Mouse (Mus musculus) left cerebral cortex, postnatal 10 days (tissue): ENCODE data around the gene Fbn1. TPM values are rescaled to one million over a fixed set of nuclear protein-coding genes. Genes with fewer than 3 reads are reported as not detected.

Experiments used
- DNase-seq, 2 experiments: peaks; one replicate each; pipeline ENCODE4 v3.0.0; 2021 to 2022; ENCODE audit warnings: low spot score in 2 of 2, mixed read lengths in 1 of 2; ENCODE audit errors: extremely low spot score in 1 of 2
- intact Hi-C: fragments of 180-260 bp; cut with DNase I; formaldehyde crosslinking; loops from one replicate; pipeline ENCODE4 v1.15.1; 2025
- total RNA-seq, 2 experiments: library from RNA; stranded (reverse); gene quantifications; 2 replicates each; pipeline ENCODE4 v1.2.3; 2021

Gene Fbn1
- total RNA-seq, 2 experiments from 2014 or later = 9.5 to 9.7 TPM

DNA sequence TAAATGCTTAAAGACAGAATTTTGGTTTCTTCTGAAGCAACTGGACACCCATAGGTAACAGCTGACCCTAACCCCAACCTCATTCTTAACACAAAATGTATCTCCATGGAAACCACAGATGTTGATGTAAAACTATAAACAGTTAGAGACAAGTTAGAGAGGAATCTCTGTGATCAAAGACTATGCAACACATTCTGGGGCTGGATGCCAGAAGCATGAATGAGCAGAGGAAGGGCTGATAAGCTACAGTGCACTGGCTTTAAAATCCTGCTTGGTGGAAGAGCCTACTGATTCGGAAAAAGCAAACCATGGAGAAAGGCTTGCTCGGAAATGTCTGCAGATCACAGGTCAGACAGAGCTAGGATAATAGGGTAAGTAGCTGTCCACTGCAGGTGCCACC is 34.6 kb downstream of the Fbn1 start:
- intact Hi-C loops = no loop called here

GRCm38 (mm10) chr2:125471721-125472120 is 36.1 kb downstream of the Fbn1 start:
- no peak for DNase-seq
- intact Hi-C loops = no loop called here

More for the DNA sequence above, 34.6 kb downstream of the Fbn1 start:
- no peak for DNase-seq

DNA sequence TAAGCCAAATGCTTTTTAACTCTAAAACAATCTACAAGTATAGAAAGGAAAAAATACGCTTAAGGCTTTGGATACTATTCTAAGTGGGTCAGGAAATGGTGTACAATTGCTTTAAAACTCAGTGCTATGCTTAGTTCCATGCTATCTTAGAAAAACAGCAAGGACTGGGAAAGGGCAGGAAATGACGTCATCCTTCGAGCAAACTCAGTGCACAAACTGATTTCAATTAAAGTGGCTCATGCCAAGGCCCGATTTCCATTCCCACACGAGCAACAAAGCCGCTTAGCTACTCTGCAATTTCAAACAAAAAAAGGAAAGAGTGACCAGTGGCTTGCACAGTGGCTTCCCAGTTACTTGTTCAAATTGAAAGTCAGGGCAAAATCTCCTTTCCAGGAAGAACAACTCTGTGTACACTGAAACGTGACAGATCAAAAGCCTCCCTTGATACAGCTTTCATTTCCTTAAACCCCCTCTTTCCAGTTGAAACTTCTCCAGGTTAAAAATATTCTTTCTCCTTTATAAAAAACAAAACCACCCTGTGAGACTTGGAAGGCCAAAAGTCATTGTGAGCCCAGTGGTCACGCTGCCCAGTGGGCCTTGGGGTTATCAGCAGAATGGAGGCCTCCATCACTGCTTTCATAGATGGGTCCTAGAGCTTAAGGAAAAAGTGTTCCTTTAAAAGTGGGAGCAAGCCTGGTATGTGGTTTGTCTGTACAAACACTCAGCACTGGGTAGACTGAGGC is 37.1 kb downstream of the Fbn1 start:
- intact Hi-C loops = no loop called here

GRCm38 (mm10) chr2:125464036-125464435 is 43.8 kb downstream of the Fbn1 start:
- DNase-seq = no peak
- intact Hi-C loops = no loop called here

More for the DNA sequence above, 37.1 kb downstream of the Fbn1 start:
- DNase-seq = peak; percentile 20 to 47

- intact Hi-C loops = no loop called here
- DNase-seq = no peak
Measured at GRCm38 (mm10) chr2:125459087-125459486, 48.7 kb downstream of the Fbn1 start.

GRCm38 (mm10) chr2:125456059-125456789 is 51.6 kb downstream of the Fbn1 start:
- intact Hi-C loops = no loop called here
- DNase-seq = no peak

DNA sequence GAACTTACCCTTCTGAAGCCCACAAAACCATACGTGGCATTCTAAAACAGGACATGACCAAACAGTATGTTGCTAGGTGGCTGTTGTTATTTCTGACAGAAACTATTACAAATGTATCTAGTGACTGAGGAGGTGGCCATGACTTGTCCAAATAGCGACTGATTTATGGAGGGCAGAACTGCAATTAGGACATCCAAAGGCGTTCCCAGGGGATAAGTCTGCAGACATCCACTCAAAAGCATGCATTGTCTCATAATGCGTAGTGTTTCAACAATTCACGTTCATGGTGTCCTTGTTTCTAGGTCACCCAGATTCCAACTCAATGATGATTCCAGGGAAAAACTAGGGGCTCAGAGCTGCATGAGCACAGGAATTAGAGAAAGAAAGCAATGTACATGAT is 53.0 kb downstream of the Fbn1 start:
- intact Hi-C loops = no loop called here

DNA sequence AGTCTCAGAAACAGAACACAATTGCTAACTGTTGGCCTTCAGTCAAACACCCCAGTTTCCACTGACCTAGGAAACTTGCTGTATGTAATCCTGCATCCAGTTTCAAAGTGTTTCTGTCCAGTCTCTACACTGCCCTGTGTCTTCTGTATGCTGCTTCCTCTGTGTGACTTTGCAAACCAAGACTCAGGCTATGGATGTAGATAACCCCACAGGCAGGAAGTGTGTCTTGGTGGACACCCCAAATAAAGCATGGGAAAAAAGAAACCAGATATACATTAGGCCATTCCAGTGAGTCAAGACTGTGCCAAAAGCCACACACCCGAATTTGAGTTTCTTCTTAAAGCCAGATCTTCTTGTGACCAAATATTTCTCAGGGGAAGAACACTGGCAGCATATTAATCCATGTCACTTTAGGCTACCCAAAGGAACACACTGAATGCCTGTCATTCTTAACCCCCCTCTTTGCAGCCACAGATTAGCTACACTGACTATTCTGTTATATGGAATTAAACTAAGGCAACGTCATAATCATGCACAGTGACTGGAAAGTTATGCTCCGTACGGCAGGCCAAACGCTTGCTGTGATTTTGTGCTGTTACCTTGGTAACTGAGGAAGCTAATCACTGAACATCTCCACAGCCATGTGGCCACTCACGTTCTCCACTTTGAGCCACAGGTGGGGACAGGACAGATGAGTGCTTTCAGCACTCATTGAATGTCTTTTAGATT is 55.3 kb downstream of the Fbn1 start:
- intact Hi-C loops = no loop called here
- no peak for DNase-seq

More for the DNA sequence above, 53.0 kb downstream of the Fbn1 start:
- no peak for DNase-seq

GRCm38 (mm10) chr2:125449361-125449760 is 58.4 kb downstream of the Fbn1 start:
- DNase-seq = no peak
- intact Hi-C loops = no loop called here

DNA sequence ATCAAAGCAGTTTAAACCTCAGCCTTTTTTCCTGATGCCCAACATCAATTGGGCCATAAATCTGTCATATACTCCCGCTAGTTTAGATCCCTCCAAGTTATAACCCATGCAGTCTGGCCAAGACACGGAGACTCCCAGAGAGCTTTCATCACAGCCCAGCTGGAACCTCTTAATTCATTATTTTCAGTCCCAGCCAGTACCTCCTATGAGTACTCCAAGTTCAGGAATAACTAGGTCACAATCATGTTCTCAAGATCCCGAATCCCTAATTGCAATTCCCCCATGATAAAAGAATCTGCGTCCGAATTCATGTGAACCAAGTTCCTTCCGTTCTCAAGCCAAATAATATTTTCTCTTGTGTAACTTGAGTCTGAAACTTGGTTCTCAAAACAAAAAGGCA is 58.9 kb downstream of the Fbn1 start:
- DNase-seq = no peak
- intact Hi-C loops = no loop called here

GRCm38 (mm10) chr2:125447274-125447898 is 60.4 kb downstream of the Fbn1 start:
- no peak for DNase-seq
- intact Hi-C loops = no loop called here

- DNase-seq = no peak
- intact Hi-C loops = no loop called here
Measured at GRCm38 (mm10) chr2:125438381-125438780, 69.4 kb downstream of the Fbn1 start.

DNA sequence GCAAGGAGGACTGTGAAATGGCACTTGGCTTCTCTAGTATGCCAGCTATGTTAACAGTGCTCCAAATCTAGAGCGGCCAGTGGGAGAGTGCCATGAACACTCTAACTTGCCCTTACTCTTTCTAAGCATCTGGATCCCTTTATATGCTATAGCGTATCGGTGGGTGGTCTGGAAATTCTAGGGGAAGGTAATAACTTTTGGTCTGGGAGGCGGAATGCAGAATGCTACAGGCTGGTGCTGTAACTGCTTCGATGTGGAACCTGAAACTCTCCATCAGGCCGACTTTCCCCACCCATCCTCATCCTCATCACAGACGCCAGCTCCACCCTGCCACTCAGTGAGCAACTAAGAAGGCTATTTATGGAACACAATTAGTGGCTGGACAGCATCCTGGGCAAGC is 71.6 kb downstream of the Fbn1 start:
- no peak for DNase-seq
- intact Hi-C loops = no loop called here

GRCm38 (mm10) chr2:125433524-125433923 is 74.3 kb downstream of the Fbn1 start:
- intact Hi-C loops = no loop called here

DNA sequence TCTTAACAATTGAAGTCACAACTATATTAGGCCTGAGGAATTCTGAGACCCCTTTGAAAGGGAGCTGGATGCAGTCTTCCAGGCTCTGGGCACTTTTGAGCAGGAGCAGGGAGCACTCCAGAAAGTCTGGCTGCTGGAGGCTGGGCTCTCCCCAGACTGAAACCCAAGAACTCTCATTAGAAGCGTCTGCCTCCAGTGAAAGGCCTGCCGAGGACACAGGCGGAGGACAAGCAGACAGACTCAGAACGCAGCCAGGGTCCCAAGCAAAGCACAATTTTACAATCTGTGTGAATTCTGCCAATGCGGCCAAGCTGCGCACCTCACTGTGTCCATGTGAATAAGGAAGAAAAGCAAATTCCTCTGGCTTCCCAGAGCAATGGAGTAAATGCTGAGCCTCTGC is 76.3 kb downstream of the Fbn1 start:
- peak in 1 of 2 experiments; percentile 16 for DNase-seq
- intact Hi-C loops = no loop called here

More at GRCm38 (mm10) chr2:125433524-125433923, 74.3 kb downstream of the Fbn1 start:
- no peak for DNase-seq

- no peak for DNase-seq
- intact Hi-C loops = no loop called here
Measured at GRCm38 (mm10) chr2:125428811-125429438, 78.9 kb downstream of the Fbn1 start.

DNA sequence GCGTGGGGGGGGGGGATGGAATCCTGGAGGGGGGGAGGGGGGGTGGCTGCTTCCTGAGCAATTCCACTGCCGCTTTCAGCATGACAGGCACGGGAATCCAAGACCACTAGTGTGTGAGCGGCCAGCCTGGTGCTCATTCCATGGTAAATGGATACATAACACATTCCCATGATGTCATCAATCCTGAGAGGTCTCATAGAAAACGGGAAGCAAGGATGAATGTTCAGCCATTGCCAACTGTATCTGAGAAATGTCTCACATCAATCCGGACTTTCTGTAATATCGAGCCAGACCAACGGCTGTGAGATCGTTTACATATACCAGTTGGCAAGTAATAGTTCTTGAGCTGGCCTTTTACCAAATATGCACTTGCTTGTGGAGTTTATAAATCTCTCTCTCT is 87.2 kb downstream of the Fbn1 start:
- no peak for DNase-seq
- intact Hi-C loops = no loop called here

- intact Hi-C loops = no loop called here
- DNase-seq = no peak
Measured at GRCm38 (mm10) chr2:125419681-125420080, 88.1 kb downstream of the Fbn1 start.

DNA sequence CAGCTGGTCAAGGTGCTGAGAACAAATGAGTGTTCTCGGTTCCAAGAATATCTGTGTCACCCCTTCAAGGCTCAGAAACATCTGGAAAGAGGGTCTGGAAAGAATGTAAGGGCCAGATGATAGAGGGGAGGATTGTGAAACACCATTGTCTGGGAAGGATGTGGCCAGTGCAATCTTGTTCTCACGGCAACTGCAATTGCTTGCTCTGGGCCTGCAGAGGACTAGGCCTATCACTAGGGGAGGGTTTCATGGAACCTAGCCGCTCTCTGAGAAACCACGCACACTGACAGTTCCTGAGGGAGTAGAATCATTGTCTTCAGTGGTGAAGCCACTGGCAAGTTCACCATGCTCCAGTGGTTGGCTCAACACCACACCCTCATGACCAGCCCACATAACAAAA is 89.2 kb downstream of the Fbn1 start:
- intact Hi-C loops = no loop called here
- no peak for DNase-seq
